35 mouse cellular contexts compared by ENCODE assay signal in genomic region chrX:46092301-46092700, GRCm38 (mm10).
"Had no signal": no experiment of that assay in that cellular context is flagged by ENCODE, and none has a peak within 500 bp of the region (broad histone marks: within the 10 kb centered on the region; RNA-seq: fewer than 3 reads in every experiment).

No protein-coding gene starts in this region.

- H3K9ac ChIP-seq: heart, embryonic 12.5 days; heart, embryonic 13.5 days; heart, embryonic 15.5 days; hindbrain, embryonic 12.5 days; hindbrain, embryonic 13.5 days; hindbrain, embryonic 14.5 days; hindbrain, embryonic 15.5 days; intestine, embryonic 15.5 days; kidney, embryonic 15.5 days had no signal

- H3K27ac ChIP-seq: heart, embryonic 10.5 days; heart, embryonic 13.5 days; heart, embryonic 15.5 days; hindbrain, embryonic 10.5 days; hindbrain, embryonic 12.5 days; hindbrain, embryonic 13.5 days; hindbrain, embryonic 14.5 days; hindbrain, embryonic 15.5 days; hindbrain, postnatal 0 days; intestine, embryonic 15.5 days; kidney, embryonic 15.5 days; kidney, postnatal 0 days; layer of hippocampus, adult 2 months had no signal

- H3K9me3 ChIP-seq: heart, embryonic 10.5 days; heart, embryonic 12.5 days; heart, embryonic 13.5 days; heart, embryonic 15.5 days; hindbrain, embryonic 10.5 days; hindbrain, embryonic 12.5 days; hindbrain, embryonic 13.5 days; hindbrain, embryonic 15.5 days; intestine, embryonic 15.5 days; kidney, embryonic 15.5 days had no signal

- H3K4me2 ChIP-seq: heart, embryonic 11.5 days; heart, embryonic 12.5 days; heart, embryonic 13.5 days; heart, embryonic 15.5 days; hindbrain, embryonic 12.5 days; hindbrain, embryonic 13.5 days; hindbrain, embryonic 14.5 days; hindbrain, embryonic 15.5 days; intestine, embryonic 15.5 days; kidney, embryonic 15.5 days had no signal

- DNase-seq: heart, postnatal 10 days; heart, postnatal 14 days; heart, postnatal 36 days; heart, postnatal 4 days; kidney, adult 11 months; kidney, adult 18-20 months; kidney, adult 2 months; kidney, adult 8-10 months; kidney, adult 9 months; kidney, postnatal 10 days; kidney, postnatal 14 days; kidney, postnatal 25 days; kidney, postnatal 36 days; kidney, postnatal 4 days; layer of hippocampus, adult 9-11 months; layer of hippocampus, postnatal 36 days had no signal

- H3K4me1 ChIP-seq: heart, embryonic 10.5 days; heart, embryonic 12.5 days; heart, embryonic 13.5 days; heart, embryonic 15.5 days; hindbrain, embryonic 10.5 days; hindbrain, embryonic 12.5 days; hindbrain, embryonic 13.5 days; hindbrain, embryonic 15.5 days; intestine, embryonic 15.5 days; kidney, embryonic 15.5 days had no signal

- H3K4me3 ChIP-seq: heart, embryonic 10.5 days; heart, embryonic 12.5 days; heart, embryonic 13.5 days; heart, embryonic 15.5 days; hindbrain, embryonic 10.5 days; hindbrain, embryonic 12.5 days; hindbrain, embryonic 13.5 days; hindbrain, embryonic 15.5 days; intestine, embryonic 15.5 days; kidney, embryonic 15.5 days; layer of hippocampus, adult 2 months had no signal

- ATAC-seq: hindbrain, embryonic 16.5 days; hindbrain, postnatal 0 days; inflammation-experienced regulatory T-cells, adult 6 months; intestine, embryonic 15.5 days; intestine, embryonic 16.5 days; intestine, postnatal 0 days had no signal

- H3K27me3 ChIP-seq: heart, embryonic 12.5 days; heart, embryonic 13.5 days; heart, embryonic 15.5 days; hindbrain, embryonic 12.5 days; hindbrain, embryonic 13.5 days; hindbrain, embryonic 15.5 days; intestine, embryonic 15.5 days; kidney, embryonic 15.5 days had no signal

- H3K36me3 ChIP-seq: heart, embryonic 10.5 days; heart, embryonic 12.5 days; heart, embryonic 13.5 days; heart, embryonic 15.5 days; hindbrain, embryonic 10.5 days; hindbrain, embryonic 12.5 days; hindbrain, embryonic 13.5 days; hindbrain, embryonic 15.5 days; intestine, embryonic 15.5 days; kidney, embryonic 15.5 days had no signal
